Mouse (Mus musculus) MEL (cell line): ENCODE data around the gene Elfn2. TPM values are rescaled to one million over a fixed set of nuclear protein-coding genes. Genes with fewer than 3 reads are reported as not detected.

Experiments used
- DNase-seq: peaks from one replicate; pipeline ENCODE4 v3.0.0; 2011; ENCODE audit warnings: low read depth, low spot score
- H3K27ac ChIP-seq: 2 replicates; pipeline ENCODE4 v1.5.1; 2012; ENCODE audit warnings: low read depth, mild to moderate bottlenecking, control low read depth, low read length, moderate library complexity; ENCODE audit not compliant: control insufficient read depth
- H3K27me3 ChIP-seq, 2 experiments: fragments of 150-350 bp in 1 of 2; sonication (generic) in 1 of 2; 2 replicates each; pipeline ENCODE4 v1.6.1; 2012; ENCODE audit warnings: low read length in 2 of 2, mild to moderate bottlenecking in 2 of 2, improper control_type of control experiment in 1 of 2, moderate library complexity in 1 of 2; ENCODE audit not compliant: insufficient read depth in 2 of 2, control insufficient read depth in 1 of 2
- H3K36me3 ChIP-seq, 2 experiments: 2 replicates each; pipeline ENCODE4 v1.6.1; 2012 to 2014; ENCODE audit warnings: low read length in 2 of 2, improper control_type of control experiment in 1 of 2, inconsistent platforms in 1 of 2, mild to moderate bottlenecking in 1 of 2; ENCODE audit not compliant: insufficient read depth in 2 of 2, control insufficient read depth in 1 of 2
- H3K4me1 ChIP-seq, 2 experiments: fragments of 150-350 bp in 1 of 2; sonication (generic) in 1 of 2; 2 replicates each; pipeline ENCODE4 v1.6.1; 2012; ENCODE audit warnings: low read length in 2 of 2, improper control_type of control experiment in 1 of 2, mild to moderate bottlenecking in 1 of 2; ENCODE audit not compliant: insufficient read depth in 2 of 2, control insufficient read depth in 1 of 2
- H3K4me3 ChIP-seq, 2 experiments: fragments of 150-350 bp in 1 of 2; sonication (generic) in 1 of 2; 2 replicates each; pipeline ENCODE4 v1.5.1; 2012; ENCODE audit warnings: low read depth in 2 of 2, low read length in 2 of 2, mild to moderate bottlenecking in 2 of 2, moderate library complexity in 2 of 2, control low read depth in 1 of 2, improper control_type of control experiment in 1 of 2; ENCODE audit not compliant: control insufficient read depth in 1 of 2, insufficient read depth in 1 of 2
- H3K79me2 ChIP-seq: 2 replicates; pipeline ENCODE4 v1.6.1; 2012; ENCODE audit warnings: mild to moderate bottlenecking, low read length, moderate library complexity; ENCODE audit not compliant: control insufficient read depth, poor library complexity, insufficient read depth
- H3K9ac ChIP-seq: 2 replicates; pipeline ENCODE4 v1.6.1; 2012; ENCODE audit warnings: low read depth, mild to moderate bottlenecking, control low read depth, low read length, moderate library complexity; ENCODE audit not compliant: control insufficient read depth, poor library complexity, severe bottlenecking
- H3K9me3 ChIP-seq: fragments of 150-350 bp; sonication (generic); replicated peaks from 2 replicates; pipeline ENCODE4 v1.6.1; 2012; ENCODE audit warnings: mild to moderate bottlenecking, low read length, improper control_type of control experiment, moderate library complexity; ENCODE audit not compliant: insufficient read depth
- BHLHE40 ChIP-seq: IDR thresholded peaks from 2 replicates; pipeline ENCODE4 v1.6.1; 2012; ENCODE audit warnings: low read depth, mild to moderate bottlenecking, inconsistent platforms, low read length, improper control_type of control experiment, borderline replicate concordance
- CHD1 ChIP-seq: IDR thresholded peaks from 2 replicates; pipeline ENCODE4 v1.6.1; 2012; ENCODE audit warnings: low read depth, mild to moderate bottlenecking, inconsistent platforms, low read length, improper control_type of control experiment
- E2F4 ChIP-seq: IDR thresholded peaks from 2 replicates; pipeline ENCODE4 v1.6.1; 2011; ENCODE audit warnings: low read depth, low read length, improper control_type of control experiment, borderline replicate concordance
- ELF1 ChIP-seq: IDR thresholded peaks from 2 replicates; pipeline ENCODE4 v1.6.1; 2014; ENCODE audit warnings: low read depth, mild to moderate bottlenecking, inconsistent platforms, low read length, improper control_type of control experiment, moderate library complexity
- EP300 ChIP-seq, 2 experiments: IDR thresholded peaks; 2 replicates each; pipeline ENCODE4 v1.6.1; 2011; ENCODE audit warnings: improper control_type of control experiment in 2 of 2, low read length in 2 of 2, low read depth in 1 of 2, mild to moderate bottlenecking in 1 of 2
- GATA1 ChIP-seq: IDR thresholded peaks from 2 replicates; pipeline ENCODE4 v1.6.1; 2011; ENCODE audit warnings: low read depth, low read length, improper control_type of control experiment
- HCFC1 ChIP-seq: IDR thresholded peaks from 2 replicates; pipeline ENCODE4 v1.6.1; 2012; ENCODE audit warnings: low read depth, mild to moderate bottlenecking, inconsistent platforms, low read length, improper control_type of control experiment, moderate library complexity
- KAT2A ChIP-seq: conservative IDR thresholded peaks from 2 replicates; pipeline ENCODE4 v1.6.1; 2012; ENCODE audit warnings: low read depth, low read length, improper control_type of control experiment, inconsistent platforms
- MAX ChIP-seq: IDR thresholded peaks from 2 replicates; pipeline ENCODE4 v1.6.1; 2011; ENCODE audit warnings: low read length, improper control_type of control experiment
- MXI1 ChIP-seq: IDR thresholded peaks from 2 replicates; pipeline ENCODE4 v1.6.1; 2011; ENCODE audit warnings: mild to moderate bottlenecking, low read depth, low read length, improper control_type of control experiment
- MYC ChIP-seq: IDR thresholded peaks from 2 replicates; pipeline ENCODE4 v1.6.1; 2011; ENCODE audit warnings: low read depth, mild to moderate bottlenecking, low read length, improper control_type of control experiment, moderate library complexity
- NELFE ChIP-seq: IDR thresholded peaks from 2 replicates; pipeline ENCODE4 v1.6.1; 2011; ENCODE audit warnings: low read depth, low read length, improper control_type of control experiment
- POLR2A ChIP-seq, 2 experiments: IDR thresholded peaks; 2 replicates each; pipeline ENCODE4 v1.6.1; 2011 to 2012; ENCODE audit warnings: low read length in 2 of 2, mild to moderate bottlenecking in 2 of 2, control low read depth in 1 of 2, improper control_type of control experiment in 1 of 2, low read depth in 1 of 2, moderate library complexity in 1 of 2; ENCODE audit not compliant: control insufficient read depth in 1 of 2, insufficient read depth in 1 of 2, poor library complexity in 1 of 2
- POLR2AphosphoS5 ChIP-seq: IDR thresholded peaks from 2 replicates; pipeline ENCODE4 v1.6.1; 2012; ENCODE audit warnings: low read depth, borderline replicate concordance, mild to moderate bottlenecking, inconsistent platforms, low read length, moderate library complexity, mixed read lengths
- SIN3A ChIP-seq: IDR thresholded peaks from 2 replicates; pipeline ENCODE4 v1.6.1; 2012; ENCODE audit warnings: low read length, improper control_type of control experiment, inconsistent platforms
- TBP ChIP-seq: IDR thresholded peaks from 2 replicates; pipeline ENCODE4 v1.8.0; 2011; ENCODE audit warnings: low read depth, low read length, improper control_type of control experiment
- UBTF ChIP-seq: IDR thresholded peaks from 2 replicates; pipeline ENCODE4 v1.6.1; 2012; ENCODE audit warnings: low read depth, mild to moderate bottlenecking, inconsistent platforms, low read length, improper control_type of control experiment, moderate library complexity, borderline replicate concordance; ENCODE audit not compliant: insufficient read depth
- ZKSCAN1 ChIP-seq: IDR thresholded peaks from 2 replicates; pipeline ENCODE4 v1.6.1; 2012; ENCODE audit warnings: low read depth, mild to moderate bottlenecking, inconsistent platforms, low read length, improper control_type of control experiment, moderate library complexity
- ZMIZ1 ChIP-seq: IDR thresholded peaks from 2 replicates; pipeline ENCODE4 v1.6.1; 2012; ENCODE audit warnings: low read depth, mild to moderate bottlenecking, inconsistent platforms, low read length, improper control_type of control experiment, moderate library complexity
- polyA plus RNA-seq, 2 experiments: library from polyadenylated mRNA; stranded (reverse) in 1 of 2; unstranded in 1 of 2; fragments of >175 nt in 1 of 2; fragments of >200 nt in 1 of 2; gene quantifications; 2 replicates each; pipeline versions ENCODE4 v1.2.1 to v1.2.4; 2012; ENCODE audit warnings: low replicate concordance in 2 of 2, low read depth in 1 of 2; ENCODE audit not compliant: insufficient read length in 2 of 2, insufficient read depth in 1 of 2, missing spikeins in 1 of 2
- total RNA-seq: library from RNA; depleted of rRNA; stranded (reverse); fragments of 300-350 nt; gene quantifications from 2 replicates; pipeline ENCODE4 v1.2.3, GENCODE M21; 2012

Gene Elfn2
- total and polyA plus RNA-seq, 3 experiments = 0.04 to 0.15 TPM; not detected in 1

DNA sequence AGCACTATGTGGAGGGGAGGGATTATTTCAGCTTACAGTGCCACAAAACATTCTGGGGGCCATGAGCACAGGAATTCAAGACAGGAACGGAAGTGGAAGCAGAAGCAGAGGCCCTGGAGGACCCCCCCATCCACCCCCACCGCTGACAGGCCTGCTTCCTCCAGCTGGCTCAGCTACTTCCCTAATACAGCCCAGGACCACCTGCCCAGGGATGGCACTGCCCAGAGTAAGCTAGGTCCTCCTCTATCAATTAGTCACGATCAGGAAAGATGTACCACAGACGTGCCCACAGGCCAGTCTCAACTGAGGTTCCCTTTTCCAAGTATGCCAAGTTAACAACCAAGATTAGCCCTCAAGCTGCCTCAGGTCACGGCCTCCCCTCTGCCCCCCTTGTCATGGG, 35.6 kb upstream of the Elfn2 start:
- Histone ChIP-seq H3K4me1 (no peaks in the 10 kb centered on the region), H3K27ac (no peak overlapping the region), H3K36me3 (no peaks in the 10 kb centered on the region)

GRCm38 (mm10) chr15:78752991-78753390, 34.4 kb upstream of the Elfn2 start:
- H3K27ac ChIP-seq = no peak overlapping the region
- no peaks in the 10 kb centered on the region for H3K4me1 ChIP-seq
- TF ChIP-seq KAT2A (no peak), E2F4 (no peak), MXI1 (no peak)
- DNase-seq = peak; percentile 54
- no peak overlapping the region for H3K9ac ChIP-seq
- no peaks in the 10 kb centered on the region for H3K9me3 ChIP-seq
- no peaks in the 10 kb centered on the region for H3K27me3 ChIP-seq
- H3K36me3 ChIP-seq = no peaks in the 10 kb centered on the region
- H3K79me2 ChIP-seq = no peaks in the 10 kb centered on the region
- no peak overlapping the region for H3K4me3 ChIP-seq

More for the DNA sequence above, 35.6 kb upstream of the Elfn2 start:
- H3K9ac ChIP-seq = no peak overlapping the region
- DNase-seq = no peak
- no peak for TF ChIP-seq EP300 (IDR thresholded peaks at IDR 0.05; ENCODE audit: low read depth in 1 of 2, low read length in 2 of 2)
- no peak for TF ChIP-seq ELF1
- no peak for TF ChIP-seq BHLHE40
- no peak for TF ChIP-seq SIN3A
- TF ChIP-seq POLR2A (IDR thresholded peaks at IDR 0.05; ENCODE audit: control insufficient read depth in 1 of 2, insufficient read depth in 1 of 2, low read depth in 1 of 2, low read length in 2 of 2, poor library complexity in 1 of 2) = no peak
- TF ChIP-seq UBTF = no peak
- TF ChIP-seq TBP = no peak
- TF ChIP-seq MYC = no peak
- no peak for TF ChIP-seq CHD1
- TF ChIP-seq POLR2AphosphoS5 = no peak
- no peak for TF ChIP-seq NELFE
- TF ChIP-seq MAX = no peak
- no peak for TF ChIP-seq GATA1
- TF ChIP-seq ZKSCAN1 = no peak
- no peak for TF ChIP-seq E2F4
- no peak for TF ChIP-seq ZMIZ1
- TF ChIP-seq HCFC1 = no peak
- no peaks in the 10 kb centered on the region for H3K9me3 ChIP-seq
- no peaks in the 10 kb centered on the region for H3K79me2 ChIP-seq
- H3K27me3 ChIP-seq = no peaks in the 10 kb centered on the region
- no peak overlapping the region for H3K4me3 ChIP-seq
